Mouse (Mus musculus) neural tube, embryonic 13.5 days (tissue): ENCODE measurements around the gene Pmepa1. TPM values are rescaled to one million over a fixed set of nuclear protein-coding genes. Genes with fewer than 3 reads are reported as not detected.

Experiments
- ATAC-seq: fragments of 200-750 bp; cut with Nextera tagmentation; 2 replicates; pipeline ENCODE4 v1.8.0; 2017; ENCODE audit warnings: low read depth, mild to moderate bottlenecking, moderate TSS enrichment, moderate library complexity
- H3K27ac ChIP-seq: fragments of 300-500 bp; sonication (generic); replicated peaks from 2 replicates; pipeline ENCODE4 v1.5.1; 2015; ENCODE audit warnings: moderate library complexity, mild to moderate bottlenecking, inconsistent platforms
- H3K27me3 ChIP-seq: fragments of 300-500 bp; sonication (generic); 2 replicates; pipeline ENCODE4 v1.6.1; 2015; ENCODE audit warnings: mild to moderate bottlenecking, inconsistent platforms
- H3K36me3 ChIP-seq: fragments of 300-500 bp; sonication (generic); 2 replicates; pipeline ENCODE4 v1.6.1; 2015; ENCODE audit warnings: mild to moderate bottlenecking, inconsistent platforms
- H3K4me1 ChIP-seq: fragments of 300-500 bp; sonication (generic); replicated peaks from 2 replicates; pipeline ENCODE4 v1.6.1; 2015; ENCODE audit warnings: inconsistent platforms
- H3K4me2 ChIP-seq: fragments of 300-500 bp; sonication (generic); 2 replicates; pipeline ENCODE4 v1.6.1; 2015; ENCODE audit warnings: inconsistent platforms, mild to moderate bottlenecking, moderate library complexity
- H3K4me3 ChIP-seq: fragments of 300-500 bp; sonication (generic); 2 replicates; pipeline ENCODE4 v1.5.1; 2015; ENCODE audit warnings: mild to moderate bottlenecking, inconsistent platforms
- H3K9ac ChIP-seq: fragments of 300-500 bp; sonication (generic); 2 replicates; pipeline ENCODE4 v1.6.1; 2015; ENCODE audit warnings: moderate library complexity, mild to moderate bottlenecking, inconsistent platforms
- H3K9me3 ChIP-seq: fragments of 300-500 bp; sonication (generic); 2 replicates; pipeline ENCODE4 v1.6.1; 2016; ENCODE audit warnings: inconsistent platforms
- WGBS: fragments of 180-500 bp; shearing (Covaris S2); methylation state at CpG from one replicate; pipeline ENCODE4 v1.1.7; 2015; 5-methylcytosine and 5-hydroxymethylcytosine counted together
- polyA plus RNA-seq: library from polyadenylated mRNA; unstranded; fragments of >200 nt; fragmentation: Nextera tagmentation; extraction: Ambion mirVana; gene quantifications from 2 replicates; pipeline ENCODE4 v1.2.1, GENCODE M21; 2015

Pmepa1 gene
- polyA plus RNA-seq, 1 experiment from 2014 or later, result 5.2 TPM

GRCm38 (mm10) chr2:173274428-173275342 lies 1.6 kb downstream of the Pmepa1 start:
- H3K4me2 ChIP-seq, result peak overlapping the region; percentile 96
- no peaks in the 10 kb centered on the region for H3K27me3 ChIP-seq
- peak overlapping the region; percentile 91; the same call in 1 of the 2 replicates for H3K27ac ChIP-seq
- peak overlapping the region; percentile 99 for H3K4me3 ChIP-seq
- H3K9ac ChIP-seq, result peak overlapping the region; percentile 99
- ATAC-seq, result no peak; the same call in 1 of the 2 replicates
- peaks cover 63% of the 10 kb centered on the region for H3K4me1 ChIP-seq
- H3K9me3 ChIP-seq, result no peaks in the 10 kb centered on the region
- WGBS, result 9% methylated on average over 15 of the region's 15 CpGs
- H3K36me3 ChIP-seq, result no peaks in the 10 kb centered on the region

- ATAC-seq, result no peak
- WGBS, result 43% methylated on average over 4 of the region's 4 CpGs
- peak overlapping the region; percentile 99 for H3K9ac ChIP-seq
These were observed 2.4 kb downstream of the Pmepa1 start for GRCm38 (mm10) chr2:173273885-173274284.

GRCm38 (mm10) chr2:173272354-173272900 lies 3.9 kb downstream of the Pmepa1 start:
- H3K4me2 ChIP-seq, result peak overlapping the region; percentile 96

More at GRCm38 (mm10) chr2:173273885-173274284, 2.4 kb downstream of the Pmepa1 start:
- no peaks in the 10 kb centered on the region for H3K36me3 ChIP-seq
- H3K4me2 ChIP-seq, result peak overlapping the region; percentile 96
- H3K4me3 ChIP-seq, result peak overlapping the region; percentile 99
- no peaks in the 10 kb centered on the region for H3K27me3 ChIP-seq
- H3K9me3 ChIP-seq, result no peaks in the 10 kb centered on the region
- no peak overlapping the region for H3K27ac ChIP-seq
- peaks cover 71% of the 10 kb centered on the region for H3K4me1 ChIP-seq

GRCm38 (mm10) chr2:173271541-173271940 lies 4.8 kb downstream of the Pmepa1 start:
- ATAC-seq, result no peak
- Histone ChIP-seq H3K36me3 (no peaks in the 10 kb centered on the region), H3K4me1 (peaks cover 85% of the 10 kb centered on the region), H3K27ac (no peak overlapping the region), H3K9ac (peak overlapping the region; percentile 43; the same call in 1 of the 2 replicates), H3K9me3 (no peaks in the 10 kb centered on the region), H3K27me3 (no peaks in the 10 kb centered on the region), H3K4me3 (peak overlapping the region; percentile 19; the same call in 1 of the 2 replicates), H3K4me2 (peak overlapping the region; percentile 96)
- WGBS, result 75% methylated on average over 9 of the region's 9 CpGs

More at GRCm38 (mm10) chr2:173272354-173272900, 3.9 kb downstream of the Pmepa1 start:
- Histone ChIP-seq H3K4me1 (peaks cover 83% of the 10 kb centered on the region), H3K36me3 (no peaks in the 10 kb centered on the region), H3K9me3 (no peaks in the 10 kb centered on the region), H3K27ac (no peak overlapping the region), H3K27me3 (no peaks in the 10 kb centered on the region), H3K4me3 (peak overlapping the region; percentile 19), H3K9ac (peak overlapping the region; percentile 99; the same call in 1 of the 2 replicates)
- ATAC-seq, result no peak
- 71% methylated on average over 11 of the region's 11 CpGs for WGBS

GRCm38 (mm10) chr2:173270601-173271248 lies 5.6 kb downstream of the Pmepa1 start:
- no peak overlapping the region for H3K4me3 ChIP-seq
- H3K9ac ChIP-seq, result peak overlapping the region; percentile 45; the same call in 1 of the 2 replicates
- 74% methylated on average over 11 of the region's 11 CpGs for whole genome bisulfite sequencing
- H3K27ac ChIP-seq, result no peak overlapping the region; the same call in 1 of the 2 replicates
- peaks cover 94% of the 10 kb centered on the region for H3K4me1 ChIP-seq
- H3K27me3 ChIP-seq, result no peaks in the 10 kb centered on the region
- no peaks in the 10 kb centered on the region for H3K36me3 ChIP-seq
- H3K4me2 ChIP-seq, result peak overlapping the region; percentile 96
- no peak for ATAC-seq
- H3K9me3 ChIP-seq, result no peaks in the 10 kb centered on the region

- Histone ChIP-seq H3K36me3 (no peaks in the 10 kb centered on the region), H3K27ac (no peak overlapping the region; the same call in 1 of the 2 replicates), H3K27me3 (no peaks in the 10 kb centered on the region), H3K4me2 (peak overlapping the region; percentile 27), H3K4me3 (no peak overlapping the region), H3K9me3 (no peaks in the 10 kb centered on the region), H3K9ac (no peak overlapping the region), H3K4me1 (peaks cover 99% of the 10 kb centered on the region)
- 58% methylated on average over 9 of the region's 9 CpGs for WGBS
- ATAC-seq, result no peak
These were observed 6.1 kb downstream of the Pmepa1 start for GRCm38 (mm10) chr2:173270196-173270595.

- WGBS, result 70% methylated on average over 3 of the region's 3 CpGs
- H3K4me1 ChIP-seq, result peaks cover 99% of the 10 kb centered on the region
- no peak for ATAC-seq
These were observed 8.8 kb downstream of the Pmepa1 start for GRCm38 (mm10) chr2:173267562-173267961.

GRCm38 (mm10) chr2:173266349-173267112 lies 9.8 kb downstream of the Pmepa1 start:
- Histone ChIP-seq H3K4me1 (peaks cover 99% of the 10 kb centered on the region), H3K4me3 (no peak overlapping the region), H3K36me3 (no peaks in the 10 kb centered on the region), H3K9ac (peak overlapping the region; percentile 34; the same call in 1 of the 2 replicates), H3K9me3 (no peaks in the 10 kb centered on the region), H3K27ac (peak overlapping the region; percentile 50), H3K4me2 (peak overlapping the region; percentile 18; the same call in 1 of the 2 replicates), H3K27me3 (no peaks in the 10 kb centered on the region)
- no peak for ATAC-seq
- 47% methylated on average over 25 of the region's 25 CpGs for WGBS

More at GRCm38 (mm10) chr2:173267562-173267961, 8.8 kb downstream of the Pmepa1 start:
- H3K9ac ChIP-seq, result 0 out of 2 replicates have a peak overlapping the region, but pooled peaks have one; percentile 12
- no peak overlapping the region for H3K27ac ChIP-seq
- H3K27me3 ChIP-seq, result no peaks in the 10 kb centered on the region
- H3K36me3 ChIP-seq, result no peaks in the 10 kb centered on the region
- no peak overlapping the region for H3K4me3 ChIP-seq
- no peaks in the 10 kb centered on the region for H3K9me3 ChIP-seq
- no peak overlapping the region for H3K4me2 ChIP-seq

- H3K4me1 ChIP-seq, result peaks cover 99% of the 10 kb centered on the region
- H3K9ac ChIP-seq, result no peak overlapping the region
- H3K4me3 ChIP-seq, result no peak overlapping the region
- H3K36me3 ChIP-seq, result no peaks in the 10 kb centered on the region
- WGBS, result 74% methylated on average over 22 of the region's 22 CpGs
- peak overlapping the region; percentile 50 for H3K27ac ChIP-seq
- 0 out of 2 replicates have a peak overlapping the region, but pooled peaks have one; percentile 0 for H3K4me2 ChIP-seq
- ATAC-seq, result no peak
- no peaks in the 10 kb centered on the region for H3K27me3 ChIP-seq
- no peaks in the 10 kb centered on the region for H3K9me3 ChIP-seq
These were observed 10.7 kb downstream of the Pmepa1 start for GRCm38 (mm10) chr2:173265468-173266265.

- no peaks in the 10 kb centered on the region for H3K9me3 ChIP-seq
- peaks cover 99% of the 10 kb centered on the region for H3K4me1 ChIP-seq
- no peak overlapping the region for H3K4me3 ChIP-seq
- no peak overlapping the region for H3K9ac ChIP-seq
- WGBS, result 18% methylated on average over 13 of the region's 13 CpGs
- peak overlapping the region; percentile 46 for H3K27ac ChIP-seq
- no peaks in the 10 kb centered on the region for H3K27me3 ChIP-seq
- peak; percentile 29; the same call in 1 of the 2 replicates for ATAC-seq
- 0 out of 2 replicates have a peak overlapping the region, but pooled peaks have one; percentile 0 for H3K4me2 ChIP-seq
- no peaks in the 10 kb centered on the region for H3K36me3 ChIP-seq
These were observed 11.7 kb downstream of the Pmepa1 start for GRCm38 (mm10) chr2:173264467-173265128.
